Mouse (Mus musculus) cerebellum, adult 2 months (tissue): Measurements from ENCODE around the gene Bfar. TPM values are rescaled to one million over a fixed set of nuclear protein-coding genes. Genes with fewer than 3 reads are reported as not detected.
A peak's percentile ranks its signal among the peaks of the same experiment; 100 is the strongest.
"Not testable (repeated sequence)": the region's sequence is repeated elsewhere in the genome, so short reads cannot be mapped to it uniquely, and the experiment has no call there.

ENCODE experiments used
- DNase-seq, 2 experiments: peaks; one replicate each; pipeline ENCODE4 v3.0.0; 2021
- H3K27ac ChIP-seq: fragments of 200-500 bp; 2 replicates; pipeline ENCODE4 v1.5.1; 2012; ENCODE audit warnings: low read length, control low read depth, inconsistent platforms; ENCODE audit not compliant: insufficient read depth
- H3K27me3 ChIP-seq: fragments of 200-500 bp; 2 replicates; pipeline ENCODE4 v1.6.1; 2012; ENCODE audit warnings: inconsistent platforms, mild to moderate bottlenecking, low read length, moderate library complexity; ENCODE audit not compliant: control insufficient read depth, insufficient read depth
- H3K4me1 ChIP-seq: fragments of 200-500 bp; 2 replicates; pipeline ENCODE4 v1.6.1; 2011; ENCODE audit warnings: low read length; ENCODE audit not compliant: control insufficient read depth, insufficient read depth
- H3K4me3 ChIP-seq: fragments of 200-500 bp; replicated peaks from 2 replicates; pipeline ENCODE3; 2011; ENCODE audit warnings: mild to moderate bottlenecking, low read depth, low read length, control low read depth; ENCODE audit not compliant: insufficient read depth
- CTCF ChIP-seq: fragments of 200-500 bp; IDR thresholded peaks from 2 replicates; pipeline ENCODE4 v1.5.1; 2011; ENCODE audit warnings: low read depth, mild to moderate bottlenecking, control low read depth, low read length, moderate library complexity, borderline replicate concordance; ENCODE audit not compliant: insufficient read depth
- POLR2A ChIP-seq: fragments of 200-500 bp; IDR thresholded peaks from 2 replicates; pipeline ENCODE4 v1.6.1; 2011; ENCODE audit warnings: low read length, control low read depth, borderline replicate concordance; ENCODE audit not compliant: insufficient read depth
- WGBS: fragments of 180-500 bp; shearing (Covaris S2); methylation state at CpG from one replicate; pipeline ENCODE4 v1.1.7; 2018; 5-methylcytosine and 5-hydroxymethylcytosine counted together
- polyA plus RNA-seq: library from polyadenylated mRNA; depleted of rRNA; stranded (reverse); fragments of >200 nt; gene quantifications from 2 replicates; pipeline ENCODE4 v1.2.3, GENCODE M21; 2012

The Bfar gene
- polyA plus RNA-seq, 1 experiment, result 45.1 TPM

- TF ChIP-seq CTCF (no peak), POLR2A (no peak)
- H3K27me3 ChIP-seq, result no peaks in the 10 kb centered on the region
- no peak for DNase-seq
- 16% methylated on average over 26 of the region's 26 CpGs for WGBS
- no peak within 1 kb of the TSS for H3K27ac ChIP-seq
- no peak within 1 kb of the TSS for H3K4me3 ChIP-seq
- H3K4me1 ChIP-seq, result no peaks in the 10 kb centered on the region
Observed at GRCm38 (mm10) chr16:13730285-13731255, 58.9 kb downstream of the Bfar start, which contains the start of gene Pla2g10. Gene Pla2g10, minus strand, starts transcription at chr16:13730983.

- no peaks in the 10 kb centered on the region for H3K27me3 ChIP-seq
- H3K27ac ChIP-seq, result no peak overlapping the region
- no peak for TF ChIP-seq POLR2A
- no peak for TF ChIP-seq CTCF
- no peak overlapping the region for H3K4me3 ChIP-seq
- no peak for DNase-seq
- no peaks in the 10 kb centered on the region for H3K4me1 ChIP-seq
- WGBS, result 79% methylated on average over 3 of the region's 3 CpGs
Observed at GRCm38 (mm10) chr16:13732786-13733185, 61.1 kb downstream of the Bfar start.

DNA sequence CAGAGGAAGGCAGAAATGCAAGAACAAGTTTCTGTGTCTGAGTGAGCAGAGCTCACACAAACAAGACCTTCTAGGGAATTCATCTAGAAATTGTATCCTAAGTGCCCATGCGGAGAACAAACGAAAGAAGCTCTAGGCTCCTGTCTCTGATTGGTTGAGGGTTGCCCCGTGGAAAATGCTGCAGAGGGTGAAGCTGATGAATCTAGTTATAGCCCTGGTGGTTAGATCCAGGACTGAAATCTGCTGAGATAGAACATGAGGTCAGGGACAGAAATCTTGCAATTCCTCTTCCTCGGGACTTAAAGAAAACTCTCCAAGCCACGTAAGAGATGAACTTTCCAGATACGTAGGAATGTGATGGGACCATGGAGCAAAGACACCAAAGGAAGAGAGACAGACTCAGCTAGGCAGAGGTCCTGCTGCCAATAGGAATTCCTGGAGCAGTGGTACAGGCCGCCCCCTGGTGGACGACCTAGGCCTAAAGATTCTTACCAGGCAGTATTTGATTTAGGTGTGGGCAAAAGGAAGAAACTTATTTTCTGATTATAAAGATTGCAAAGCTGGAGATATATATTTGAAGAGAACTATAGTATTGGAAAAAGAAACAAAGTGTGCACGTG is 62.0 kb downstream of the Bfar start:
- no peaks in the 10 kb centered on the region for H3K4me1 ChIP-seq
- no peaks in the 10 kb centered on the region for H3K27me3 ChIP-seq
- H3K27ac ChIP-seq, result no peak overlapping the region
- peak; percentile 61 to 75 for DNase-seq
- WGBS, result 17% methylated on average over 9 of the region's 9 CpGs
- H3K4me3 ChIP-seq, result no peak overlapping the region
- TF ChIP-seq CTCF (peak; percentile 75), POLR2A (no peak)

GRCm38 (mm10) chr16:13735977-13736376 is 64.3 kb downstream of the Bfar start:
- DNase-seq, result no peak
- Histone ChIP-seq H3K27ac (no peak overlapping the region), H3K4me1 (no peaks in the 10 kb centered on the region), H3K27me3 (no peaks in the 10 kb centered on the region), H3K4me3 (no peak overlapping the region)
- WGBS, result 87% methylated on average over 8 of the region's 8 CpGs
- TF ChIP-seq POLR2A, result no peak
- no peak for TF ChIP-seq CTCF

DNA sequence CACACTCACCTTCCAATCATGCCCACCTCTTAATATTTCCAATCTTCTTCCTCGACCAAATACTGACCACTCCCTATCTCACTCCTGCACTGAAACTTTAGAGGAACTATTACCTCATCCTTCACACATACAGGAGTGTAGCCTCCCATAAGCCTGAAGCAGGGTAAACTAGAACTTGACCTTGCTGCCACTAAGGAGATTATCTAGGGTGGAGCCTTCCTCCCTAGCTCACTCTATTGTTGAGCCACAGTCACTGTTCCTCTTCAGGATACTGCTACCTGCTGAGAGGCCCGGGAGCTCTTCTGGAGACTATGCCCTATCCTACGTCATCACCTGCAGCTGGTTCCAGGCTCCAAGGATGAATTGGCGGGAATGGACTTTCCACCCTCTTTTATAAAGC is 67.4 kb downstream of the Bfar start:
- DNase-seq, H3K27ac ChIP-seq, H3K27me3 ChIP-seq, H3K4me3 ChIP-seq, H3K4me1 ChIP-seq: not testable (repeated sequence)
- 55% methylated on average over 4 of the region's 4 CpGs for WGBS

DNA sequence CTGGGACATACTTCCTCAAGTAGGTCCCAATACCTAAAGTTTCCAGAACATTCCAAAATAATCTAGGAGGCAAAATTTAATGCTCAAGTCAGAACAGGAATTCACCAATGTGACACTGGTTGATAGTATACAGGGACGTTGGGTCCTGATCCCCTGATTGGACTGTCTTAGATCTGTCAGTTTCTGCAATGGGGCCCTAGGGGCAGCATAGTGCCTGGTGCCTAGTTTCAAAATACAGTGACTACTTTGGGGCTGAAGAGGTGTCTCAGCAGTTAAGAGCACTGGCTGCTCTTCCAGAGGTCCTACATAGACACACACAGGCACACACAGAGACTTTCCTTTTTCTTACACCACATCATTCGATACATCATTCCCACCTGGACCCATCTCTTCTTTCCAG is 69.2 kb downstream of the Bfar start:
- no peak for DNase-seq
- 82% methylated on average over 2 of the region's 2 CpGs for WGBS
- TF ChIP-seq CTCF, result no peak
- no peak for TF ChIP-seq POLR2A
- no peak overlapping the region for H3K4me3 ChIP-seq
- H3K27me3 ChIP-seq, result no peaks in the 10 kb centered on the region
- no peaks in the 10 kb centered on the region for H3K4me1 ChIP-seq
- H3K27ac ChIP-seq, result no peak overlapping the region

DNA sequence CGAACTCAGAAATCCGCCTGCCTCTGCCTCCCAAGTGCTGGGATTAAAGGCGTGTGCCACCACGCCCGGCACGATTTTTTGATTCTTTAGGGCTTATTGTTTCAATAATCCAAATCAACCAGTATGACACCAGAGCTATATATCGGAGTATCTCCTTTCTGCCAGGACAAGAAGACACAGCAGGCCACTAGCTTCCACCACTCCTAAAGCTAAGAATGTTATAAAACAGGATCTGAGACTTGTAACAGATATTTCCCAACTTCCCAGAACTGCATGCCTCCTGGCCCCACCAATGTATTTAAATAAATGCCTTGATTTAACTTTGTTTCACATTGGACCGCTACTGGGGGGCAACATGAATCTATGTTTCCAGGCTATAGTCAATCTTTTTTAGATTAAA is 76.0 kb downstream of the Bfar start:
- no peak for DNase-seq
- WGBS, result 94% methylated on average over 8 of the region's 8 CpGs

DNA sequence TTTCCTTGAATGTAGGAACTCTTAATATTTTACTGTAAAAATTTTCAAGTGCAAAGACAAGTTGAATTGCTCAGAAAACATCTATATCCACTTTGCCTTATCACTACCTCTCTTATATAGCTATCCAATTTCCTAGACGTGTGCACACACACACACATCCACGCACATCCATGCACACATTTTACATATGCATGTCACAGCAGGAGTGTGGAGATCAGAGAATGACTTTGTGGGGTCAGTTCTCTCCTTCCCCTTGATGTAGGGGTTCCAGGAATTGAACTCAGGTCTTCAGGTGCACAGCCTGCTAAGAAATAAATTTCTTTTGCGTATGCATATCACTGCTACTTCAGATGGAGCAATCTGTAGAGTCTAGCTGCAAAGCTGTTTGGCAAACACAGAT is 76.5 kb downstream of the Bfar start:
- no peak for TF ChIP-seq POLR2A
- 38% methylated on average over 3 of the region's 3 CpGs for WGBS
- H3K4me1 ChIP-seq, result no peaks in the 10 kb centered on the region
- no peak overlapping the region for H3K4me3 ChIP-seq
- H3K27ac ChIP-seq, result no peak overlapping the region
- no peaks in the 10 kb centered on the region; the same call in 1 of the 2 replicates for H3K27me3 ChIP-seq
- no peak for DNase-seq

More for the DNA sequence above, 76.0 kb downstream of the Bfar start:
- Histone ChIP-seq H3K4me3 (no peak overlapping the region), H3K27me3 (no peaks in the 10 kb centered on the region; the same call in 1 of the 2 replicates), H3K4me1 (no peaks in the 10 kb centered on the region), H3K27ac (no peak overlapping the region)
- no peak for TF ChIP-seq POLR2A
- no peak for TF ChIP-seq CTCF

- WGBS, result 15% methylated on average over 10 of the region's 10 CpGs
- not testable (repeated sequence) for H3K27me3 ChIP-seq, H3K27ac ChIP-seq, DNase-seq, H3K4me1 ChIP-seq, H3K4me3 ChIP-seq
Observed at GRCm38 (mm10) chr16:13748813-13749212, 77.2 kb downstream of the Bfar start.
